Mouse (Mus musculus) megakaryocyte, embryonic 14.5 days (primary cell): Measurements from ENCODE around the gene Cdh26. TPM values are rescaled to one million over a fixed set of nuclear protein-coding genes. Genes with fewer than 3 reads are reported as not detected.

ENCODE experiments used
- H3K27me3 ChIP-seq: replicated peaks from 2 replicates; pipeline ENCODE3; 2012; ENCODE audit warnings: inconsistent platforms
- H3K36me3 ChIP-seq: replicated peaks from 2 replicates; pipeline ENCODE3; 2012; ENCODE audit warnings: low read length, inconsistent platforms, mixed read lengths
- H3K4me1 ChIP-seq: 2 replicates; pipeline ENCODE4 v1.6.1; 2012; ENCODE audit warnings: inconsistent platforms
- H3K4me3 ChIP-seq: replicated peaks from 2 replicates; pipeline ENCODE3; 2012; ENCODE audit warnings: moderate library complexity, mild to moderate bottlenecking, inconsistent platforms
- H3K9me3 ChIP-seq: 2 replicates; pipeline ENCODE4 v1.6.1; 2012; ENCODE audit warnings: inconsistent platforms
- FLI1 ChIP-seq: IDR thresholded peaks from 2 replicates; pipeline ENCODE4 v1.6.1; 2012; ENCODE audit warnings: low read length, inconsistent platforms, mixed read lengths
- GATA1 ChIP-seq: IDR thresholded peaks from 3 replicates; pipeline ENCODE4 v1.6.1; 2012; ENCODE audit warnings: mixed read lengths, low read length, inconsistent platforms, borderline replicate concordance
- polyA plus RNA-seq: library from polyadenylated mRNA; stranded (reverse); fragments of >175 nt; gene quantifications from 2 replicates; pipeline ENCODE4 v1.2.3, GENCODE M21; 2012; ENCODE audit warnings: low replicate concordance; ENCODE audit not compliant: insufficient read depth

Cdh26 gene
- polyA plus RNA-seq, 1 experiment = not detected

DNA sequence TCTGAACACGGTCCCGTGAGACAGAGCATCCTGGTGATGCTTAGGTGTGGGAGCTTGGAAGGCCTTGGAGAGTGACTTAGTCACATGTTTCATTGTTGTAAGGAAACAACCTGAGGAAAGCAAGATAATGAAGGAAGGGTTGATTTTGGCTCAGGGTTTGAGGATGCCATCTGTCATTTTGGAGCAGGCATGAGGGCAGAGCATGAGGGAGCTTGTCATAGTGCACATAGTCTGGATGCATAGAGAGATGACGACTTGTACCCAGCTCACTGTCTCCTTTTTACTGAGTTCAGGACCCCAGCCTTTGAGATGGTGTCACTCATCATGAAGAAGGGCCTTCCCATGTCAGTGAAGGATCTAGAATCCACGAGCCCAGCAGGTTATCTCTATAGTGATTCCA, 89.0 kb downstream of the Cdh26 start:
- Histone ChIP-seq H3K9me3 (no peaks in the 10 kb centered on the region), H3K4me3 (no peak overlapping the region), H3K4me1 (peaks cover 43% of the 10 kb centered on the region), H3K36me3 (no peaks in the 10 kb centered on the region), H3K27me3 (peaks cover 29% of the 10 kb centered on the region)
- TF ChIP-seq FLI1 = no peak
- TF ChIP-seq GATA1 = no peak

DNA sequence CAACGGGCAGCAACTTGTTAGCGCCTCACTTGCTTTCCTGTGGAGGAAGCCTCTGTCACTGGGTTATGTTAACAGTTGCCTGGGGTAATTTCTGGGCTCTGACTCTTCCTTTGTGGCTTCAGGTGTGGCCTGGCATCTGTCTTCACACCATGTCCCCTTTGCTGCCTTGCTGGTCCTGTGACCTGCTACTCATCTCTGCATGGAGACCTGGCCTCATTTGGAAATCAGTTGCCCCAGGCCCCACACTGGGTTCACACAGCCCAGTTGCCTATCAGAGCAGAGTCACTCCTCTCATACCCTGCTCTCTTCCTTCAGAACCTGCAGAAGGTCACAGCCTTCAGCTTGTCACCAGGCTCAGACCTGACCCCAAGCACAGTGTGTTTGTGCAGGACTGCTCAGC, 89.9 kb downstream of the Cdh26 start:
- peaks cover 25% of the 10 kb centered on the region for H3K27me3 ChIP-seq
- TF ChIP-seq FLI1 (no peak), GATA1 (no peak)
- no peak overlapping the region for H3K4me3 ChIP-seq
- H3K4me1 ChIP-seq = peaks cover 36% of the 10 kb centered on the region
- no peaks in the 10 kb centered on the region for H3K36me3 ChIP-seq
- H3K9me3 ChIP-seq = no peaks in the 10 kb centered on the region

DNA sequence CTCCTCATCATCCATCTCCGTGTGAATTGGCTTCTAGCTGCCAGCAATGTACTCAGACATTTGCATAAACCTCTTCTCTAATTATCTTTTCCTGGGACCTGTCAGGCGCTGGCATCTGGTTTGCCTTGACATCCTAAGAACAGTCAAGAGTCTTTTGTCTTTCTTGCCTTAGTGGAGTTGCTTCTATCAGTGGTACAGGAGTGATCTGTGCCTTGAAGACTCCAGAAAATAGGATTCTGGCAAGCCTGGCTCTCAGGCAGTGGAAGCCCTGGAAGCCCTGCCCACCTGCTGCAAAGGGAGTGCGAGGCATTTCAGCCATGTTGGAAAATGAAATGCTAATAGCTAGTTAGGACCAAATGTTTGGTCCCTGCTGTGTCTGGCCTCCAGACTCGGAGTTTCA, 92.0 kb downstream of the Cdh26 start:
- TF ChIP-seq FLI1 (no peak), GATA1 (no peak)
- Histone ChIP-seq H3K27me3 (peaks cover 24% of the 10 kb centered on the region), H3K4me1 (peaks cover 16% of the 10 kb centered on the region), H3K9me3 (no peaks in the 10 kb centered on the region), H3K36me3 (no peaks in the 10 kb centered on the region), H3K4me3 (no peak overlapping the region)

DNA sequence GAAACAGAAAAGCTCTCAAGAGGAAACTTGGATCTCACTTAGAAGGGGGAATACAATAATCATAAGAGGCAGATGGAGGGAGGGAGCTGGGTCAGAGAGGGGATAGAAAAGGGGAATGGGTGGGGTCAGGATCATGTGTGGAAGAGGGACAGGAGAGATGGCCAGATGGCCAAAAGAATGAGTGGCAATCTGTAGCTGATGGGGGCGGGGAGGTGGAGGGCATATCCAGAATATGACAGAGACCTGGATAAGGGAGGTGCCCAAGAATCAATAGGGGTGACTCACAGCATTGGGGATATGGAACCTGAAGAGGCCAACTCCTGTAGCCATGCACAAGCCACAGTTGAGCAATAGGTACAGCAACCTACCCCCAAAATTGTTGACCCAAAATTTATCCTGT, 92.5 kb downstream of the Cdh26 start:
- Histone ChIP-seq H3K36me3 (no peaks in the 10 kb centered on the region), H3K4me1 (peaks cover 12% of the 10 kb centered on the region), H3K9me3 (no peaks in the 10 kb centered on the region), H3K27me3 (peaks cover 26% of the 10 kb centered on the region), H3K4me3 (no peak overlapping the region)
- TF ChIP-seq GATA1 (no peak), FLI1 (no peak)

DNA sequence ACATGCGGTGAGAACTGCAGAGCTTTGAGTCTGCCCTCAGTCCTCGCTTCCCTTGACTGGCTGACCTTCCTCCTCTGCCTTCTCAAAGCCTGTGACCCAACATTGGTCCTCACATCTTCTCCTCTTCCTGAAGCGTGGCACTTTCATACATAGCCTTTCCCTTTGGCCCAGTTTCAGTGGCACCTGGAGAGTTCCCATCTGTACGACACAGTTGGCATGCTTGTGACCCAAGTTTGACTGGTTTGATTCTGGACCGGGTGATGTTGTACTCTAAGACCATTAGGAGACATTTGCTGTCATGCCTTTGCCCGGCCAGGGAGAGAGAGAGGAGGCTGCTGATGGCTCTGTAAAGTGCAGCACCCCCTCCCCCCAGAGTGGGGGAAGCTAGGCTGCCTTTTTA, 96.4 kb downstream of the Cdh26 start:
- peaks cover 4% of the 10 kb centered on the region; the same call in 1 of the 2 replicates for H3K4me1 ChIP-seq
- H3K27me3 ChIP-seq = peaks cover 14% of the 10 kb centered on the region
- no peaks in the 10 kb centered on the region for H3K36me3 ChIP-seq
- no peak overlapping the region for H3K4me3 ChIP-seq
- H3K9me3 ChIP-seq = no peaks in the 10 kb centered on the region
- TF ChIP-seq FLI1 = no peak
- no peak for TF ChIP-seq GATA1

DNA sequence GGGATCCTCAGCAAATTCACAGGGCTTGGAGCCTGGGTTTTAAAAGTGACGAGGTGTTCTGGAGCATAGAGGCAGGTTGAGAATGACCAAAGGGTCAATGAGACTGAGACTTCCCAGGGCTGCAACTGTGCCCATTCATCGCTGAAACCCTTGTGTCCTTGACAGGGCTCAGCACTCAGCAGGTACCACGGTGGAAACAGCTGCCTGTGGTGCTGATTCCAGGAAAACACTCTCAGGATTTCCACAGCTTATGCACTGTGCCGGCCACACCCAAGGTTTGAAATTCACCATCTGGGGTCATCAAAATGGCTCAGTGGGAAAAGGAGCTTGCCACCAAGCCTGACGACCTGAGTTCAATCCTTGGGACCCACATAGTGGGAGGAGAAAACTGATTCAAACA, 100.9 kb downstream of the Cdh26 start:
- Histone ChIP-seq H3K9me3 (no peaks in the 10 kb centered on the region), H3K27me3 (peaks cover 16% of the 10 kb centered on the region), H3K36me3 (no peaks in the 10 kb centered on the region), H3K4me3 (no peak overlapping the region), H3K4me1 (no peaks in the 10 kb centered on the region)
- no peak for TF ChIP-seq FLI1
- no peak for TF ChIP-seq GATA1

DNA sequence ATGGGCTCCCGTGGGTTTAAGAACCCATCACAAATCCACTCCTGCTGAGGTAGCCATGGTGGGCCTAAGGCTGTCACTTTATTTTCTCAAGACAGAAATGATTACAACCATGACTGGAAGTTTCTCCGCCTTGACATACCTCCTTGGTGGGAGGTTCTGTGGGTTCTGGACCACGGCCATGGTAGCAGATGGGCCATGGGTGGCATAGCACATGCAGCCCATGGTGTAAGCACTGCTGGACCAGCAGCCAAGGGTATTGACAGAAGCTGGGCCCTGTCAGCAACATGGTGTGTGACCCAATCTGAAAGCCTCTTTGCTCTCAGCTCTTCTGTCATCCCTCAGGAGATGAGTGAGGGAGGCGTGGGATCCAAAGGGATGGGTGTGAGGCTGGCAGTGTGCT, 106.2 kb downstream of the Cdh26 start:
- H3K4me1 ChIP-seq = no peaks in the 10 kb centered on the region
- no peak overlapping the region for H3K4me3 ChIP-seq
- H3K9me3 ChIP-seq = no peaks in the 10 kb centered on the region
- TF ChIP-seq GATA1 = no peak
- no peak for TF ChIP-seq FLI1
- peaks cover 17% of the 10 kb centered on the region for H3K27me3 ChIP-seq
- H3K36me3 ChIP-seq = no peaks in the 10 kb centered on the region

Other genes with a start within 250 kb of the Cdh26 start
- gene Sycp2, start 22.8 kb upstream of the Cdh26 start, polyA plus RNA-seq = 0.03 TPM in 1 of 2 replicates, not detected in the other
- gene Ppp1r3d, start 16.1 kb upstream of the Cdh26 start, polyA plus RNA-seq = 8.0 and 20.4 TPM in 2 replicates
- gene Fam217b, start 16.0 kb upstream of the Cdh26 start, polyA plus RNA-seq = 6.1 and 12.1 TPM in 2 replicates